Mouse (Mus musculus) kidney, adult 2 months (tissue): Measurements from ENCODE around the gene Lrig3.

Source experiments
- CTCF ChIP-seq: fragments of 200-500 bp; conservative IDR thresholded peaks from 2 replicates; pipeline ENCODE4 v1.5.1; 2011; ENCODE audit warnings: low read depth, mild to moderate bottlenecking, control low read depth, low read length, moderate library complexity, mixed read lengths; ENCODE audit not compliant: insufficient read depth, insufficient read length
- POLR2A ChIP-seq: fragments of 200-500 bp; IDR thresholded peaks from one replicate; pipeline ENCODE4 v1.6.1; 2011; ENCODE audit warnings: low read depth, low read length, control low read depth

- TF ChIP-seq CTCF (no peak), POLR2A (no peak)
These were observed 25.9 kb downstream of the Lrig3 start for GRCm38 (mm10) chr10:125991819-125992218.
